In the genomic region with DNA sequence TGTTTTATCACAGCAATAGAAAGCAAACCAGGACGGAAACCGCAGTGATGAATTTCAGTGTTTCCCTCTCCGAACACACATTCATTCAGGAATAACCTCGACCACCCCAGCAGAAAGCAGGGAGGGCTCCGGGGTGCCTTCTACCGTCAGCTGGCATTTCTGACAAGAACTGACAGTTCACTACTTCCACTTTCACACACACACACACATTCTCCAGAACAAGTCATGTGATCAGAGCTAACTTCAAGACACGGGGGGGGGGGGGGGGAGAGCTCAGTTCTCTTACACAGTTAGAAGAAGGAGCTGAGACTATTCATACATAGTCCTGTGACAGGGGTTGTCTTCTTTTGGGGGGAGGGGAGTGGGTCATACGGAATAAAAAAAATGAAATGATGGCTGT, we compare ENCODE assay signal across 14 mouse cellular contexts. TPM values are rescaled to one million over a fixed set of nuclear protein-coding genes. Genes with fewer than 3 reads are reported as not detected.
A peak's percentile ranks its signal among the peaks of the same experiment; 100 is the strongest.
DNase-seq lines count a peak whose midpoint lies in the region; ATAC-seq lines count a peak whose summit lies in the region.
"Had no signal": no experiment of that assay in that cellular context is flagged by ENCODE, and none has a peak within 500 bp of the region (broad histone marks: within the 10 kb centered on the region; RNA-seq: fewer than 3 reads in every experiment).

No protein-coding gene starts in this region.

- DNase-seq in A20 (ENCODE audit: low read depth, low spot score): peak; percentile 69
- peak; percentile 41 to 47 for DNase-seq in B cell, adult 2 months
- DNase-seq in left cerebral cortex, adult 9 months (ENCODE audit: low spot score in 2 of 2): no peak
- no peak for DNase-seq in cerebellum, adult 9-10 months
- no peak for DNase-seq in right cerebral cortex, postnatal 14 days
- DNase-seq: adrenal gland, adult 8-10 months; adrenal gland, postnatal 36 days; cerebellum, adult 2 months; cerebellum, postnatal 14 days; gastrocnemius, postnatal 10 days; heart, adult 2 months had no signal

- peak; percentile 65 for ATAC-seq in granulocyte monocyte progenitor cell, adult 5-6 weeks (replicated peaks; ENCODE audit: poor library complexity, severe bottlenecking)
- ATAC-seq in monocyte, adult 5-6 weeks (replicated peaks; ENCODE audit: insufficient number of reproducible peaks, low FRiP score, low TSS enrichment, poor library complexity, severe bottlenecking): peak; percentile 76
- ATAC-seq: forebrain, embryonic 15.5 days had no signal

RNA-seq across cellular contexts. Expression of gene Tmem131, which starts 4.0 kb away (rescaled TPM):
- total RNA-seq in granulocyte monocyte progenitor cell, adult 5-6 weeks (2014; fragmentation: Nextera tagmentation): 30.8 and 35.4 TPM in 2 replicates
- 12.9 and 13.4 TPM in 2 replicates for total RNA-seq in granulocyte monocyte progenitor cell, adult 5-6 weeks (2017)
- 29.0 to 54.6 TPM (median 37.3 TPM) in 3 replicates for total RNA-seq in monocyte, adult 5-6 weeks (2017)

Comparison
In these comparisons a context has a peak if more than half of its experiments do, and no peak if none do; other contexts are left out.
1. DNase-seq: peak in A20 (single experiment) and B cell, adult 2 months (2 of 2); none in left cerebral cortex, adult 9 months (0 of 2), cerebellum, adult 9-10 months (single experiment) and right cerebral cortex, postnatal 14 days (single experiment).